10 mouse cellular contexts compared by ENCODE assay signal in the genomic region with DNA sequence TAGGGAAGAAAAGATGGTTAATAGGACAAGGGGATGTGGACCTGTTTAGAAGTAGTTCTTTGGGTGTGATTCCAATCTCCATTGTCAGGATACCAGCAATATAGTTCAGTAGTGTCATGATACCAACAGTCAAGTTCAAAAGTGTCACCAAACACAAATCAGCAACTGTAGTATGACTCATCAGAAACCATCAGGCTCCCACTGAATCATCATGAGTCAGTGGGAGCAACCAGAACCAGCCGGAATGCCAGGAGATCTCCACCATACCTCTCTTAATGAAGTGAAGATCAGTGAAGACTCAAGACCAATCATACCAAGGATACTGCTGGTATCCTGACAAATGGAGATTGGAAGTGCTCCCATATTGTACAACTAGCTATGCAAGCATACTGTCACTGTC.
"Had no signal": no experiment of that assay in that cellular context is flagged by ENCODE, and none has a peak within 500 bp of the region (broad histone marks: within the 10 kb centered on the region; RNA-seq: fewer than 3 reads in every experiment).

No protein-coding gene starts in this region.

- DNase-seq: kidney, postnatal 36 days; layer of hippocampus, adult 9-11 months; layer of hippocampus, postnatal 36 days; liver, embryonic 13.5 days; liver, postnatal 0 days; lung, postnatal 14 days; retina, postnatal 1 day; right cerebral cortex, postnatal 4 days; spleen, adult 18-20 months; thymus, postnatal 36 days had no signal
